Mouse (Mus musculus): ENCODE data around the gene Cfap73. TPM values are rescaled to one million over a fixed set of nuclear protein-coding genes. Genes with fewer than 3 reads are reported as not detected.

Cfap73 gene
- 0.32 TPM in 1 of 2 replicates, not detected in the other for polyA plus RNA-seq (2014; fragmentation: Nextera tagmentation; extraction: Ambion mirVana)

DNA sequence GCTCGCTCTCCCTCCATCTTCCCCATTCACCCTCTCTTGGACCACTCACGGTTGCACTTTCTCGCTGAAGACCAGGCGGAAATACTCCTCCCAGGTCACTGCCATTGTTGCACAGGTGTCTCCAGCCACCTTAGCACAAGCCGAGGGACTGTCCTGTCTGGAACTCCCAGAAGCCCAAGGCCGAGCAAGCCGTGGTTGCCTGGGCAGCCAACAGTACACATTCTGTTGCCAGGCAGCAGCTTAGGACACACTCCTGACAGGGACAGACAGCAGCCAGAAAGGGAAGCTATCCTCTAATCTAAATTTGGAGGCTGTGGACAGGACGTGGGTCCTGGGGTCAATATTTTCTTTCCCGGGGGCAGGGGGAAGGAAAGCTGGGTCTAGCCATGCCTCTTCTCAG is at the start of gene Cfap73:
Gene Cfap73 (minus strand): TSS at position 105 of the 400 bp plus-strand sequence.
- Histone ChIP-seq H3K4me1 (ENCODE audit: control insufficient read depth, insufficient read depth, low read length) (no peaks in the 10 kb centered on the region), H3K9me3 (ENCODE audit: control insufficient read depth, low read length) (0 out of 2 replicates have a peak, but pooled peaks cover 3% of the 10 kb centered on the region), H3K4me2 (ENCODE audit: low read length) (no peak within 1 kb of the TSS), H3K27ac (replicated peaks; ENCODE audit: low read depth, low read length) (no peak within 1 kb of the TSS), H3K9ac (replicated peaks; ENCODE audit: low read length) (no peak within 1 kb of the TSS), H3K27me3 (ENCODE audit: control insufficient read depth, insufficient read depth, low read length) (no peaks in the 10 kb centered on the region; the same call in 1 of the 2 replicates), H3K36me3 (ENCODE audit: control insufficient read depth, insufficient read depth, low read length) (no peaks in the 10 kb centered on the region), H3K4me3 (replicated peaks; ENCODE audit: low read depth, low read length) (no peak within 1 kb of the TSS)
- 52% methylated on average over 9 of the region's 9 CpGs for WGBS
- no peak for ATAC-seq (ENCODE audit: low FRiP score, low TSS enrichment)
- no peak for DNase-seq

DNA sequence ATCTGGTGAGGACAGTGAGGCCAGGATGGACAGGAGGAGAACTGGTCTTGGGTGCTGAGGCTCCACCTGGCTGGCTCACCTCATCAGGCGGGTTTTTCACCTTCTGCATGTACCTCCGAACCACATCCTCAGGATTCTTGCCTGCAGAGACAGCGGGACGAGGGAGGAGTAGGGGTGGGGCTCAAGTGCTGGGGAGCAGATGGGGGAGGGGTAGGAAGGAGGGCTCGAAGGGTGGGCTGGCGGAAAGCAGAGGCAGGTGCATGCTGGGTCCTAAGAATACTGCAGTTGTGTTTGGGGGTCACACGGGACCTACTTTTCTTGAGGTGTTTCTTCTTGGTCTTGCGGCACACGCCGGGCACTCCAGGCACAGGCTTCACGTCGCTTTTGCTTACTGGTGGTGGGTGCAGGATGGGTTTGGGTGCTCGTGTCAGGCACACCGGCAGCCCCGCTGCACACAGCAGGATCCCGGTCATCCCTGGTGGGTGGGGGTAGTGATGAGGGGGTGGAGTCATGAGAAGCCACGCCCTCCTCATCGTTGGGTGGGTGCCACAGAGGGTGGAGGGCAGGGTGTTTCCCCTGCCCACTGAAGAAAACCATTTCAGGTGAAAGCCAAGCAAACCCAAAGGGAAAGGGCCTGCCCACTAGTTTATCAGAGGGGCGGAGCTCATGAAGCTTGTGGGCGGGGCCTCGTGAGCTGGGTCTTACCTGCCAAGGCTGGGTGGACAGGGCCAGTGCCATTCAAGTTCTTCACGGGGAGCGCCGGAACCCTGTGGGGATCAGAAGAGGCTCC is 49.1 kb upstream of the Cfap73 start:
- H3K9ac ChIP-seq (replicated peaks; ENCODE audit: low read length) = no peak overlapping the region
- no peak overlapping the region for H3K27ac ChIP-seq (replicated peaks; ENCODE audit: low read depth, low read length)
- peaks cover 17% of the 10 kb centered on the region for H3K4me1 ChIP-seq (ENCODE audit: control insufficient read depth, insufficient read depth, low read length)
- no peak for DNase-seq
- no peak overlapping the region for H3K4me3 ChIP-seq (replicated peaks; ENCODE audit: low read depth, low read length)
- peaks cover 18% of the 10 kb centered on the region for H3K27me3 ChIP-seq (ENCODE audit: control insufficient read depth, insufficient read depth, low read length)
- H3K36me3 ChIP-seq (ENCODE audit: control insufficient read depth, insufficient read depth, low read length) = peaks cover 35% of the 10 kb centered on the region
- ATAC-seq (ENCODE audit: low FRiP score, low TSS enrichment) = no peak
- H3K9me3 ChIP-seq (ENCODE audit: control insufficient read depth, low read length) = no peaks in the 10 kb centered on the region
- WGBS = 9% methylated on average over 24 of the region's 24 CpGs
- no peak overlapping the region for H3K4me2 ChIP-seq (ENCODE audit: low read length)

DNA sequence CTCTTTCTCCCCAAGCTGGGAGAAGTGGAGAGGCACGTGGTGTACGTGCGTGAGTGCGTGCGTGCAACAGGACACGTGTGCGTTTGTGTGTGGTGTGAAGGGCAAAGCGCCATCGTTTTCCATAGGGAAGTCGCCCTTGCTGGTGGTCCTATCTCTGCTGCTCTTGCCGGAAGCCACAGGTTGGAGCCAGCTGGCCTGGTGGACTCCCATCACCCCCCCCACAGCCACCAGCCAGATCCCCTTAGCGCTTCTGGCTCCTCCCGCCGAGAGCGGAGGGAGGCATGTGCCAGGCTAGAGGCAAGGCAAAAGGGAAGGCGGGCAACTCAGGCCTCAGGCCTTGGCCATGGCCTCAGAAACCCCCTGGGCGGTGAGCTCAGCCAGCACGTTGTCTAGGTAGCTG is 46.9 kb upstream of the Cfap73 start:
- H3K36me3 ChIP-seq (ENCODE audit: control insufficient read depth, insufficient read depth, low read length) = peaks cover 28% of the 10 kb centered on the region
- no peak for ATAC-seq (ENCODE audit: low FRiP score, low TSS enrichment)
- 84% methylated on average over 18 of the region's 18 CpGs for WGBS
- H3K9ac ChIP-seq (replicated peaks; ENCODE audit: low read length) = no peak overlapping the region
- peaks cover 17% of the 10 kb centered on the region for H3K4me1 ChIP-seq (ENCODE audit: control insufficient read depth, insufficient read depth, low read length)
- no peaks in the 10 kb centered on the region for H3K9me3 ChIP-seq (ENCODE audit: control insufficient read depth, low read length)
- DNase-seq = no peak
- no peak overlapping the region for H3K4me3 ChIP-seq (replicated peaks; ENCODE audit: low read depth, low read length)
- H3K4me2 ChIP-seq (ENCODE audit: low read length) = peak overlapping the region; percentile 55
- H3K27ac ChIP-seq (replicated peaks; ENCODE audit: low read depth, low read length) = peak overlapping the region; percentile 93; the same call in 1 of the 2 replicates
- peaks cover 18% of the 10 kb centered on the region for H3K27me3 ChIP-seq (ENCODE audit: control insufficient read depth, insufficient read depth, low read length)

DNA sequence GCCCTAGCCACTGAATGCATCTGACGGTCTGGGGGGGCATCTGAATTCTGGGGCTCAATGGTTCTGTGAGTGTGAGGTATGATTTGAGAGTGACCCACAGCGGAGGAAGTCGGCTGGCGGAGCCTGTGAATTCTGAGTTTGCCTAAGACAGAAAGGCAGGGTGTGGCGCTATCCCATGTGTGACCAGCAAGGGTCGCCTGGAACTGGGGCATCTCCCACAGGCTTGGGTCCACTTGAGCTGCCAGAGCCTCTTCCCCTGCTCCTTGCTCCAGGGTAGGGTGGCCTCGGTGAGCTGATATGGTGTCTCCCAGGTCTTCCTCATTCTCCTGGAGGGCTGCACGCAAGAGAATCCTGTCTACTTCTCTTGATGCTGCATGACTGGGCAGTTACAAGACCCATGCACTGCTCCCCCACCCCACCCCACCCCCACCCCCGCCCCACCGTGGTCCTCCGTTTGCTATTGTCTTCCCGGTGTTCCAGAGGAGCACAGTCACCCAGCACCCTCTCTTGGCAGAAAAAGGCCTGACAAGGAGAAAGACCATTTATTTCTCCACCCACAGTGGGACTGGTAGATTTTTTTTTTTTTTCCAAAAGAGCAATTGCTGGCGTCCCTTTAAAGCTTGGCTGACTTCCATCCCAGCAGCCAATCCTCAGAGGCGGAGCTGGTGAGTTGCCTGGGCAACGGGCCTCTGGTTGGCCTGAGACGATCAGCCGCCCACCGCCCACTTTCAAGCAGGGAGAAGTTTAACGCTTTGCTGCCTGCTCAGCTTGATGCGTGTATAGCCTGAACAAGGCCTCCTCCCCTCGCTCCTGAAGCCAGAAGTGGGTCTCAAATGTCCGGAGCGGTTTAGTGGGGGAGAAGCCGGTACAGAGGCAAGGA is 45.9 kb upstream of the Cfap73 start:
- H3K9ac ChIP-seq (replicated peaks; ENCODE audit: low read length) = peak overlapping the region; percentile 47
- H3K4me3 ChIP-seq (replicated peaks; ENCODE audit: low read depth, low read length) = peak overlapping the region; percentile 28
- WGBS = under 1% methylated on average over 24 of the region's 24 CpGs

DNA sequence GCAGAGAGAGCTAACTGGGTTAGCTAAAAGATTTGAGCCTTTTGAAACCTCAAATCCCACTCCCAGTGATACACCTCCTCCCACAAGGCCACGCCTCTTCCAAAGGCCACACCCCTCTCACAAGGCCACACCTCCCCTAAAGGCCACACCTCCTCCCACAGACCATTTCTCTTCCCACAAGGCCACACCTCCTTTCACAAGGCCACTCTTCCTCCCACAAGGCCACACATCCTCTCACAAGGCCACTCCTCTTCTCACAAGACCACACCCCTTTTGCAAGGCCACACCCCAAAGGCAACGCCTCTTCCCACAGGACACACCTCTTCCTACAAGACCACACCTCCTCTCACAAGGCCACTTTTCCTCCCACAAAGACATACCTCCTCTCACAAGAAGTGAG is 43.5 kb upstream of the Cfap73 start:
- no peak overlapping the region for H3K9ac ChIP-seq (replicated peaks; ENCODE audit: low read length)
- ATAC-seq (ENCODE audit: low FRiP score, low TSS enrichment) = no peak

More for the DNA sequence above, 45.9 kb upstream of the Cfap73 start:
- Histone ChIP-seq H3K27ac (replicated peaks; ENCODE audit: low read depth, low read length) (peak overlapping the region; percentile 93), H3K4me1 (ENCODE audit: control insufficient read depth, insufficient read depth, low read length) (peaks cover 17% of the 10 kb centered on the region), H3K36me3 (ENCODE audit: control insufficient read depth, insufficient read depth, low read length) (peaks cover 28% of the 10 kb centered on the region), H3K4me2 (ENCODE audit: low read length) (peak overlapping the region; percentile 55), H3K9me3 (ENCODE audit: control insufficient read depth, low read length) (no peaks in the 10 kb centered on the region), H3K27me3 (ENCODE audit: control insufficient read depth, insufficient read depth, low read length) (peaks cover 18% of the 10 kb centered on the region)
- ATAC-seq (ENCODE audit: low FRiP score, low TSS enrichment) = peak; percentile 88
- peak; percentile 98 for DNase-seq

DNA sequence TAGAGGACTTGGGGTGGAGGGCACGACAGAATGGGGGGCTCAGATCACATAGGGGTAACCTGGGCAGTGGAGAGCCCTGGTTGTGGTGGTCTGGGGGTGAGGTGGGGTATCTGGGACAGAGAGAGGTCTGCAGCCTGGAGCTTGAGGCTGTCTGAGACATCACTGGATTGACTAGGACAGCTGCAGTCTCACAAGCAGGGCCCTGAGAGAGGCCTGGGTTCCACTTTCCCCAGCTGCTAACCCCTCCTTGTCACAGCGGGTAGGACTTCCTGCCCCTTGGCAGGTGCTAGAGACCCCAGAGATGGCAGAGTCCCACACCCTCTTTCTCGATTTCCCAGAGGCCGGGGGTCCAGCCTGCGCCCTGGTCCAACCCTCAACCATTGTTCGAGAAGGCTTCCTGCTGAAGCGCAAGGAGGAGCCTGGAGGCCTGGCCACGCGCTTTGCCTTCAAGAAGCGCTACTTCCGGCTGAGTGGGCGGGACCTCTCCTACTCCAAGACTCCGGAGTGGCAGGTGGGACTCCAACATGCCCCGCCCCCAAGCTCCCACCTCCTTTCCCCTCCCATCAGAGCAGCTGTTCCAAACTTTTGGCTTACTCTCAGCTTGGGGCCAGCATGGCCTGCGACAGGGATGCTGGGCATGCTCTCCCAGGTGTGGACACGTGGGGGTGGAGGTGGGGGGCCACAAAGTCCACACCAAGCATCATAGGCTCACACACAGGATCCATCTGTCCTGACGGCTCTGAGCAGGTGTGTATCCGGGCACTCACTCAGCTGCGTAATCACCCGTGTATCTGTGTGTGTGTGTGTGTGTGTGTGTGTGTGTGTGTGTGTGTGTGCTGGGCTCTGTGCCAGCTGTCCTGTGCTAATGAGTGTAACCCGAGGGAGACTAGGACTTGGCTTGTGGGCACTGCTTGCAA is 40.5 kb upstream of the Cfap73 start:
- H3K36me3 ChIP-seq (ENCODE audit: control insufficient read depth, insufficient read depth, low read length) = no peaks in the 10 kb centered on the region
- no peak overlapping the region for H3K9ac ChIP-seq (replicated peaks; ENCODE audit: low read length)
- no peak overlapping the region for H3K27ac ChIP-seq (replicated peaks; ENCODE audit: low read depth, low read length)
- H3K4me1 ChIP-seq (ENCODE audit: control insufficient read depth, insufficient read depth, low read length) = 0 out of 2 replicates have a peak, but pooled peaks cover 6% of the 10 kb centered on the region
- no peaks in the 10 kb centered on the region for H3K9me3 ChIP-seq (ENCODE audit: control insufficient read depth, low read length)
- no peak overlapping the region for H3K4me3 ChIP-seq (replicated peaks; ENCODE audit: low read depth, low read length)
- 0 out of 2 replicates have a peak overlapping the region, but pooled peaks have one; percentile 8 for H3K4me2 ChIP-seq (ENCODE audit: low read length)
- WGBS = 33% methylated on average over 21 of the region's 21 CpGs
- no peaks in the 10 kb centered on the region for H3K27me3 ChIP-seq (ENCODE audit: control insufficient read depth, insufficient read depth, low read length)
- peak; percentile 55 for DNase-seq
- ATAC-seq (ENCODE audit: low FRiP score, low TSS enrichment) = 0 out of 2 replicates have a peak, but pooled peaks have one; percentile 20

More for the DNA sequence above, 43.5 kb upstream of the Cfap73 start:
- no peaks in the 10 kb centered on the region for H3K9me3 ChIP-seq (ENCODE audit: control insufficient read depth, low read length)
- WGBS = 36% methylated on average over 2 of the region's 2 CpGs
- H3K36me3 ChIP-seq (ENCODE audit: control insufficient read depth, insufficient read depth, low read length) = peaks cover 16% of the 10 kb centered on the region; the same call in 1 of the 2 replicates
- H3K4me1 ChIP-seq (ENCODE audit: control insufficient read depth, insufficient read depth, low read length) = peaks cover 18% of the 10 kb centered on the region
- no peak overlapping the region for H3K4me3 ChIP-seq (replicated peaks; ENCODE audit: low read depth, low read length)
- H3K4me2 ChIP-seq (ENCODE audit: low read length) = no peak overlapping the region
- DNase-seq = no peak
- no peak overlapping the region for H3K27ac ChIP-seq (replicated peaks; ENCODE audit: low read depth, low read length)
- H3K27me3 ChIP-seq (ENCODE audit: control insufficient read depth, insufficient read depth, low read length) = peaks cover 3% of the 10 kb centered on the region; the same call in 1 of the 2 replicates

DNA sequence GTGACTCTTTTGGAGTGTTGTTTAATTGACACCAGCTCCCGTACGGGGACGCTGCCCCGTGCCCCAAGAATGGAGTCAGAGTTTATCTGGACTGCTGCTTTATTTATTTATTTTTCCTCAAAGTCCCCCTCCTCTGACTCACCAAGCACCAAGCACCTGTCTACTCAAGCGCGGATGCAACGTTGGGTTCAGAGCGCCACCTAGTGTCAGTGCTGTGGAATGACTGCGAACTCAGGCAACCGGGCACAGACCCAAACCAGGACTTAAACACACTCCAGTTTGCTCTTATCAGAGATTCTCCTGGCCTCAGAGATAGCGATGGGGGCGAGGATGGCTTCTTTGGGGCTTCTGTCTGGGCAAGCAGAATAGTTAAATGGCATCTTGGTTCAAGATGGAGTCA is 39.6 kb upstream of the Cfap73 start:
- Histone ChIP-seq H3K4me3 (replicated peaks; ENCODE audit: low read depth, low read length) (no peak overlapping the region), H3K27me3 (ENCODE audit: control insufficient read depth, insufficient read depth, low read length) (no peaks in the 10 kb centered on the region), H3K27ac (replicated peaks; ENCODE audit: low read depth, low read length) (no peak overlapping the region), H3K9me3 (ENCODE audit: control insufficient read depth, low read length) (no peaks in the 10 kb centered on the region), H3K9ac (replicated peaks; ENCODE audit: low read length) (no peak overlapping the region), H3K36me3 (ENCODE audit: control insufficient read depth, insufficient read depth, low read length) (no peaks in the 10 kb centered on the region), H3K4me2 (ENCODE audit: low read length) (no peak overlapping the region), H3K4me1 (ENCODE audit: control insufficient read depth, insufficient read depth, low read length) (0 out of 2 replicates have a peak, but pooled peaks cover 4% of the 10 kb centered on the region)
- WGBS = 12% methylated on average over 12 of the region's 12 CpGs
- ATAC-seq (ENCODE audit: low FRiP score, low TSS enrichment) (no peak), DNase-seq (peak; percentile 86)

DNA sequence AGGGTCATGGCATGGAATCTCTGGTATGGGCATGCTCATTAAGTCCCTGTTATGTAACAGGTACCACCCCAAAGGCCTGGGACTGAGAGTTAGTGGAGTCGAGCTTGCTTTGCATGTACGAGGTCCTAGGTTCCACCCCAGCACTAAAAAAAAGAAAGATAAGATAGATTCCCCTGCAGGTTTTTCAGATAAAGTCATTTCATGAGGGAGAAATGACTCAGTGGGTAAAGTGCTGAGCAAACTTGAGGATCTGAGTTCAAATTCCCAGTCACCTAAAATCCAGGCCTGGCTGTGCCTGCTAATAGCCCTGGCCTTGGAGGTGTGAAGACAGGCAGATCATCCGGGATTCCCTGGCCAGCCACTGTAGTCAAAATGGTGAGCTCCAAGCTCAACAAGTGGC is 37.8 kb upstream of the Cfap73 start:
- Histone ChIP-seq H3K27me3 (ENCODE audit: control insufficient read depth, insufficient read depth, low read length) (no peaks in the 10 kb centered on the region), H3K4me3 (replicated peaks; ENCODE audit: low read depth, low read length) (no peak overlapping the region), H3K9ac (replicated peaks; ENCODE audit: low read length) (no peak overlapping the region), H3K9me3 (ENCODE audit: control insufficient read depth, low read length) (no peaks in the 10 kb centered on the region), H3K4me1 (ENCODE audit: control insufficient read depth, insufficient read depth, low read length) (0 out of 2 replicates have a peak, but pooled peaks cover 4% of the 10 kb centered on the region), H3K36me3 (ENCODE audit: control insufficient read depth, insufficient read depth, low read length) (no peaks in the 10 kb centered on the region), H3K27ac (replicated peaks; ENCODE audit: low read depth, low read length) (no peak overlapping the region), H3K4me2 (ENCODE audit: low read length) (no peak overlapping the region)
- no peak for DNase-seq
- no peak for ATAC-seq (ENCODE audit: low FRiP score, low TSS enrichment)
- WGBS = 90% methylated on average over 3 of the region's 3 CpGs
